8 mouse cellular contexts compared by ENCODE assay signal in the genomic region with DNA sequence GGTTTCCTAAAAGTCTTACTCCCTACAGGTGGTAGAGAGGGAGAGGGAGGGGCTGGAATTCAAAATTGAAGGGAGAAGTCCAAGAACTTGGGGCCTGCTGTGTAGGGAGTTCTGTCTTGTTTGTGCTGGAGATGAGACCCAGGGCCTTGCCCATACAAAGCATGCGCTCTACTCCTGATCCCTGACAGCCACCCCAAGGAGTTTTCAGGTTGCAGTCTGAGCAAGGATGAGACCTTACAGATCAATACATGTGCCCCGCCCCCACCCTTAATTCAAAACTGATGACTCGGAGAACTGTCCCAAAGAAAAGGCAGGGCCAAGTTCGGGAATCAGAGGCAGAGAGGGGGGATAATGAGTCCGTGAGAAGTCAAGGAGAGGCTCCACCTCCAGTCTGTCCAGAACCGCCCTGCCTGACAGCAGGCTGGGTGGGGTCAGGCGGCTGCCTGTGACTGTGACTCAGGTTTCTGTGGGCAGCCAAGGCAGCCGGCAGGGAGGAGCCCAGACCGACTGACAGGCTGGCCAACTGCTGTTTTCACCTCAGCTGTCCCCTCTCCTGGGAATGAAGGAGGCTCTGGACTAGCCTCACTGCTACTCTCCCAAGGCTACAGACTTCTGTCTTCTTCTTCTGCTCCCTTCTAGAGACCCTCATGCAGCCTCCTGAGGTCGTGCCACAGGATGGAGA. TPM values are rescaled to one million over a fixed set of nuclear protein-coding genes. Genes with fewer than 3 reads are reported as not detected.
DNase-seq lines count a peak whose midpoint lies in the region; ATAC-seq lines count a peak whose summit lies in the region.

No protein-coding gene starts in this region.

- peak overlapping the region; percentile 85 for H3K27ac ChIP-seq in forebrain, embryonic 10.5 days
- H3K27ac ChIP-seq in forebrain, embryonic 15.5 days (replicated peaks): no peak overlapping the region; the same call in 1 of the 2 replicates
- H3K27ac ChIP-seq in embryonic facial prominence, embryonic 12.5 days: peak overlapping the region; percentile 96
- peak overlapping the region; percentile 94 for H3K27ac ChIP-seq in limb, embryonic 12.5 days
- H3K27ac ChIP-seq in midbrain, embryonic 16.5 days (ENCODE audit: low read length): peak overlapping the region; percentile 47; the same call in 1 of the 2 replicates

- H3K9ac ChIP-seq in forebrain, embryonic 15.5 days (replicated peaks): no peak overlapping the region
- peak overlapping the region; percentile 45 for H3K9ac ChIP-seq in embryonic facial prominence, embryonic 12.5 days
- H3K9ac ChIP-seq in limb, embryonic 12.5 days (replicated peaks): peak overlapping the region; percentile 31; the same call in 1 of the 2 replicates
- no peak overlapping the region for H3K9ac ChIP-seq in midbrain, embryonic 16.5 days (ENCODE audit: low read depth, low read length)

- intact Hi-C loops in heart, postnatal 14 days (cut with DNase I): loop anchor here (1.0 kb wide), 1 partner anchor 33 kb away; no protein-coding TSS in a partner anchor

- DNase-seq in forebrain, embryonic 10.5 days (ENCODE audit: extremely low spot score, low spot score): peak; percentile 59
- DNase-seq in adipocyte (ENCODE audit: low spot score): peak; percentile 90
- DNase-seq in heart, postnatal 14 days: peak; percentile 86
- DNase-seq in thymus, postnatal 25 days: peak; percentile 31

- no peaks in the 10 kb centered on the region for H3K9me3 ChIP-seq in forebrain, embryonic 10.5 days
- no peaks in the 10 kb centered on the region for H3K9me3 ChIP-seq in forebrain, embryonic 15.5 days
- no peaks in the 10 kb centered on the region for H3K9me3 ChIP-seq in embryonic facial prominence, embryonic 12.5 days
- H3K9me3 ChIP-seq in limb, embryonic 12.5 days: no peaks in the 10 kb centered on the region
- no peaks in the 10 kb centered on the region for H3K9me3 ChIP-seq in midbrain, embryonic 16.5 days (replicated peaks; ENCODE audit: control insufficient read depth, low read length, poor library complexity, severe bottlenecking)

- H3K36me3 ChIP-seq in forebrain, embryonic 10.5 days (replicated peaks): no peaks in the 10 kb centered on the region
- H3K36me3 ChIP-seq in forebrain, embryonic 15.5 days: no peaks in the 10 kb centered on the region; the same call in 1 of the 2 replicates
- H3K36me3 ChIP-seq in embryonic facial prominence, embryonic 12.5 days: no peaks in the 10 kb centered on the region
- peaks cover 5% of the 10 kb centered on the region; the same call in 1 of the 2 replicates for H3K36me3 ChIP-seq in limb, embryonic 12.5 days
- H3K36me3 ChIP-seq in midbrain, embryonic 16.5 days (ENCODE audit: control insufficient read depth, insufficient read depth, low read length): no peaks in the 10 kb centered on the region

- WGBS in forebrain, embryonic 10.5 days: 4% methylated on average over 10 of the region's 10 CpGs
- WGBS in forebrain, embryonic 15.5 days: 13% methylated on average over 10 of the region's 10 CpGs
- 3% methylated on average over 10 of the region's 10 CpGs for WGBS in embryonic facial prominence, embryonic 12.5 days
- WGBS in limb, embryonic 12.5 days: 4% methylated on average over 10 of the region's 10 CpGs
- WGBS in midbrain, embryonic 16.5 days: 9% methylated on average over 10 of the region's 10 CpGs

- peaks cover 66% of the 10 kb centered on the region for H3K4me1 ChIP-seq in forebrain, embryonic 10.5 days
- H3K4me1 ChIP-seq in forebrain, embryonic 15.5 days: peaks cover 36% of the 10 kb centered on the region
- peaks cover 49% of the 10 kb centered on the region for H3K4me1 ChIP-seq in embryonic facial prominence, embryonic 12.5 days
- H3K4me1 ChIP-seq in limb, embryonic 12.5 days (replicated peaks): peaks cover 58% of the 10 kb centered on the region
- H3K4me1 ChIP-seq in midbrain, embryonic 16.5 days (ENCODE audit: control insufficient read depth, insufficient read depth, low read length): peaks cover 24% of the 10 kb centered on the region

- no peak for ATAC-seq in forebrain, embryonic 15.5 days (replicated peaks)
- 0 out of 2 replicates have a peak, but pooled peaks have one; percentile 1 for ATAC-seq in embryonic facial prominence, embryonic 12.5 days (ENCODE audit: insufficient number of reproducible peaks, insufficient read depth, low FRiP score, low TSS enrichment)
- ATAC-seq in limb, embryonic 12.5 days (ENCODE audit: insufficient number of reproducible peaks, insufficient read depth, low FRiP score, low TSS enrichment, low read depth): no peak
- ATAC-seq in midbrain, embryonic 16.5 days: no peak

- H3K4me2 ChIP-seq in forebrain, embryonic 15.5 days (replicated peaks): no peak overlapping the region
- peak overlapping the region; percentile 36 for H3K4me2 ChIP-seq in embryonic facial prominence, embryonic 12.5 days (replicated peaks)
- H3K4me2 ChIP-seq in limb, embryonic 12.5 days: peak overlapping the region; percentile 52
- H3K4me2 ChIP-seq in midbrain, embryonic 16.5 days (ENCODE audit: low read length): no peak overlapping the region

- H3K27me3 ChIP-seq in forebrain, embryonic 10.5 days (ENCODE audit: poor library complexity, severe bottlenecking): peaks cover 5% of the 10 kb centered on the region; the same call in 1 of the 2 replicates
- H3K27me3 ChIP-seq in forebrain, embryonic 15.5 days: no peaks in the 10 kb centered on the region
- no peaks in the 10 kb centered on the region for H3K27me3 ChIP-seq in embryonic facial prominence, embryonic 12.5 days
- no peaks in the 10 kb centered on the region for H3K27me3 ChIP-seq in limb, embryonic 12.5 days
- no peaks in the 10 kb centered on the region for H3K27me3 ChIP-seq in midbrain, embryonic 16.5 days (ENCODE audit: control insufficient read depth, insufficient read depth, low read depth, low read length)

- H3K4me3 ChIP-seq in forebrain, embryonic 10.5 days: peak overlapping the region; percentile 43
- no peak overlapping the region for H3K4me3 ChIP-seq in forebrain, embryonic 15.5 days
- H3K4me3 ChIP-seq in embryonic facial prominence, embryonic 12.5 days: peak overlapping the region; percentile 10; the same call in 1 of the 2 replicates
- 0 out of 2 replicates have a peak overlapping the region, but pooled peaks have one; percentile 7 for H3K4me3 ChIP-seq in limb, embryonic 12.5 days (replicated peaks)
- no peak overlapping the region for H3K4me3 ChIP-seq in midbrain, embryonic 16.5 days (ENCODE audit: low read depth, low read length)

RNA-seq across cellular contexts. Expression of a gene that starts 1.5 kb away (rescaled TPM):
- 84.8 and 86.8 TPM in 2 replicates for polyA plus RNA-seq in forebrain, embryonic 10.5 days (2016; fragmentation: Nextera tagmentation; extraction: Ambion mirVana)
- polyA plus RNA-seq in forebrain, embryonic 15.5 days (2015; fragmentation: Nextera tagmentation; extraction: Ambion mirVana): 175 and 182 TPM in 2 replicates
- 113 and 115 TPM in 2 replicates for polyA plus RNA-seq in embryonic facial prominence, embryonic 12.5 days (2016; fragmentation: Nextera tagmentation; extraction: Ambion mirVana)
- 10 to 100 TPM; 45.6 to 49.3 TPM for total RNA-seq in heart, postnatal 14 days (2021)
- 105 and 111 TPM in 2 replicates for polyA plus RNA-seq in limb, embryonic 12.5 days (2016; fragmentation: Nextera tagmentation; extraction: Ambion mirVana)
- polyA plus RNA-seq in midbrain, embryonic 16.5 days (2015; fragmentation: Nextera tagmentation; extraction: Ambion mirVana): 193 and 198 TPM in 2 replicates

RNA-seq across cellular contexts. Expression of a gene that starts 4.5 kb away (rescaled TPM):
- 45.6 and 47.1 TPM in 2 replicates for polyA plus RNA-seq in forebrain, embryonic 10.5 days (2016; fragmentation: Nextera tagmentation; extraction: Ambion mirVana)
- polyA plus RNA-seq in forebrain, embryonic 15.5 days (2015; fragmentation: Nextera tagmentation; extraction: Ambion mirVana): 76.8 and 79.6 TPM in 2 replicates
- polyA plus RNA-seq in embryonic facial prominence, embryonic 12.5 days (2016; fragmentation: Nextera tagmentation; extraction: Ambion mirVana): 95.8 and 102 TPM in 2 replicates
- 100 to 1,000 TPM; 242 to 246 TPM for total RNA-seq in heart, postnatal 14 days (2021)
- 83.5 and 85.1 TPM in 2 replicates for polyA plus RNA-seq in limb, embryonic 12.5 days (2016; fragmentation: Nextera tagmentation; extraction: Ambion mirVana)
- 66.1 and 68.2 TPM in 2 replicates for polyA plus RNA-seq in midbrain, embryonic 16.5 days (2015; fragmentation: Nextera tagmentation; extraction: Ambion mirVana)

RNA-seq across cellular contexts. Expression of a gene that starts 25.9 kb away (rescaled TPM):
- polyA plus RNA-seq in forebrain, embryonic 10.5 days (2016; fragmentation: Nextera tagmentation; extraction: Ambion mirVana): 5.9 and 6.8 TPM in 2 replicates
- 2.0 and 3.0 TPM in 2 replicates for polyA plus RNA-seq in forebrain, embryonic 15.5 days (2015; fragmentation: Nextera tagmentation; extraction: Ambion mirVana)
- polyA plus RNA-seq in embryonic facial prominence, embryonic 12.5 days (2016; fragmentation: Nextera tagmentation; extraction: Ambion mirVana): 47.6 and 49.8 TPM in 2 replicates
- under 1 TPM; 0.79 to 0.85 TPM for total RNA-seq in heart, postnatal 14 days (2021)
- 13.3 and 16.7 TPM in 2 replicates for polyA plus RNA-seq in limb, embryonic 12.5 days (2016; fragmentation: Nextera tagmentation; extraction: Ambion mirVana)
- 2.2 and 2.5 TPM in 2 replicates for polyA plus RNA-seq in midbrain, embryonic 16.5 days (2015; fragmentation: Nextera tagmentation; extraction: Ambion mirVana)

RNA-seq across cellular contexts. Expression of a gene that starts 58.1 kb away (rescaled TPM):
- polyA plus RNA-seq in forebrain, embryonic 10.5 days (2016; fragmentation: Nextera tagmentation; extraction: Ambion mirVana): 251 and 256 TPM in 2 replicates
- polyA plus RNA-seq in forebrain, embryonic 15.5 days (2015; fragmentation: Nextera tagmentation; extraction: Ambion mirVana): 179 and 185 TPM in 2 replicates
- 298 and 302 TPM in 2 replicates for polyA plus RNA-seq in embryonic facial prominence, embryonic 12.5 days (2016; fragmentation: Nextera tagmentation; extraction: Ambion mirVana)
- 100 to 1,000 TPM; 130 to 144 TPM for total RNA-seq in heart, postnatal 14 days (2021)
- polyA plus RNA-seq in limb, embryonic 12.5 days (2016; fragmentation: Nextera tagmentation; extraction: Ambion mirVana): 303 and 349 TPM in 2 replicates
- 124 and 137 TPM in 2 replicates for polyA plus RNA-seq in midbrain, embryonic 16.5 days (2015; fragmentation: Nextera tagmentation; extraction: Ambion mirVana)

Comparison
In these comparisons a context has a peak if more than half of its experiments do, and no peak if none do; other contexts are left out.
1. H3K4me3 ChIP-seq: peak in forebrain, embryonic 10.5 days (single experiment), embryonic facial prominence, embryonic 12.5 days (single experiment) and limb, embryonic 12.5 days (single experiment); none in forebrain, embryonic 15.5 days (single experiment) and midbrain, embryonic 16.5 days (single experiment).
2. DNase-seq: peak in every context shown above with its lines; median percentile 90 in adipocyte; 86 in heart, postnatal 14 days; 59 in forebrain, embryonic 10.5 days; 31 in thymus, postnatal 25 days.
3. H3K4me2 ChIP-seq: peak in embryonic facial prominence, embryonic 12.5 days (single experiment) and limb, embryonic 12.5 days (single experiment); none in forebrain, embryonic 15.5 days (single experiment) and midbrain, embryonic 16.5 days (single experiment).
4. H3K9ac ChIP-seq: peak in embryonic facial prominence, embryonic 12.5 days (single experiment) and limb, embryonic 12.5 days (single experiment); none in forebrain, embryonic 15.5 days (single experiment) and midbrain, embryonic 16.5 days (single experiment).